Mouse (Mus musculus) spleen, adult 2 months (tissue): ENCODE results near the gene Vash1. TPM values are rescaled to one million over a fixed set of nuclear protein-coding genes. Genes with fewer than 3 reads are reported as not detected.

ENCODE experiments used
- DNase-seq, 2 experiments: peaks; one replicate each; pipeline versions ENCODE4 v3.0.0 to v3.0.0-alpha.2; 2012 to 2021; ENCODE audit warnings: low spot score in 2 of 2, low read depth in 1 of 2
- H3K27ac ChIP-seq: fragments of 200-500 bp; 2 replicates; pipeline ENCODE4 v1.5.1; 2012; ENCODE audit warnings: low read length, inconsistent platforms; ENCODE audit not compliant: insufficient read depth
- H3K27me3 ChIP-seq: fragments of 200-500 bp; 2 replicates; pipeline ENCODE4 v1.6.1; 2012; ENCODE audit warnings: mild to moderate bottlenecking, moderate library complexity, low read length, inconsistent platforms; ENCODE audit not compliant: control insufficient read depth, insufficient read depth
- H3K36me3 ChIP-seq: fragments of 200-500 bp; 2 replicates; pipeline ENCODE4 v1.6.1; 2012; ENCODE audit warnings: mild to moderate bottlenecking, low read length, inconsistent platforms; ENCODE audit not compliant: control insufficient read depth, insufficient read depth
- H3K4me1 ChIP-seq: fragments of 200-500 bp; 2 replicates; pipeline ENCODE4 v1.6.1; 2011; ENCODE audit warnings: inconsistent platforms; ENCODE audit not compliant: control insufficient read depth, insufficient read depth, insufficient read length
- H3K4me3 ChIP-seq: fragments of 200-500 bp; 2 replicates; pipeline ENCODE4 v1.5.1; 2011; ENCODE audit warnings: mild to moderate bottlenecking, inconsistent platforms; ENCODE audit not compliant: insufficient read depth, insufficient read length; ENCODE audit errors: extremely low read depth
- CTCF ChIP-seq: fragments of 200-500 bp; IDR thresholded peaks from 2 replicates; pipeline ENCODE4 v1.5.1; 2011; ENCODE audit warnings: mild to moderate bottlenecking, inconsistent platforms; ENCODE audit not compliant: insufficient read depth, insufficient read length, insufficient replicate concordance; ENCODE audit errors: extremely low read depth
- POLR2A ChIP-seq: fragments of 200-500 bp; IDR thresholded peaks from 2 replicates; pipeline ENCODE4 v1.6.1; 2011; ENCODE audit warnings: low read depth, low read length, inconsistent platforms
- WGBS: fragments of 180-500 bp; shearing (Covaris S2); methylation state at CpG from one replicate; pipeline ENCODE4 v1.1.7; 2018; 5-methylcytosine and 5-hydroxymethylcytosine counted together
- polyA plus RNA-seq: library from polyadenylated mRNA; depleted of rRNA; stranded (reverse); fragments of >200 nt; gene quantifications from 2 replicates; pipeline ENCODE4 v1.2.3, GENCODE M21; 2012

The Vash1 gene
- polyA plus RNA-seq, 1 experiment, result 1.1 TPM

DNA sequence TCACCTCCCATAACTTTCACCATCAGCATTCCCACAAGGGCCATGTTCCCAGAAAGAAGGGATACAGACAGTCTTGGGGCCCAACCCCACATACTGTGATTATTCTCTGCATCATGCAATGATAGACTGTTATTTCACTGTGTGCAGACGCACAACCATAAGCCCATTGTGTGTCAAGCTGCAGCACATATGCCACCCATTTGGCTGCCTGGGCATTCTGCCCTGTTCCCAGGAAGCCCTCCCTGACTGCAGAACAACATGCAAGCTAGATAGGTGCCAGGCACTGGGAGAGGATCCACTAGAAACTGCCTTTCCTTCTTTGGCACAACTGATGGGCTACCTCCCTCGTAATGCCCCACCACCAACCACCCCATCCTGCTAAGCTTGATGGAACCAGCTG lies 10.1 kb upstream of the Vash1 start:
- DNase-seq, result no peak
- TF ChIP-seq CTCF (no peak), POLR2A (no peak)
- Histone ChIP-seq H3K27me3 (no peaks in the 10 kb centered on the region), H3K36me3 (no peaks in the 10 kb centered on the region), H3K4me3 (no peak overlapping the region), H3K4me1 (no peaks in the 10 kb centered on the region), H3K27ac (no peak overlapping the region)
- WGBS, result 95% methylated on average over 2 of the region's 2 CpGs

DNA sequence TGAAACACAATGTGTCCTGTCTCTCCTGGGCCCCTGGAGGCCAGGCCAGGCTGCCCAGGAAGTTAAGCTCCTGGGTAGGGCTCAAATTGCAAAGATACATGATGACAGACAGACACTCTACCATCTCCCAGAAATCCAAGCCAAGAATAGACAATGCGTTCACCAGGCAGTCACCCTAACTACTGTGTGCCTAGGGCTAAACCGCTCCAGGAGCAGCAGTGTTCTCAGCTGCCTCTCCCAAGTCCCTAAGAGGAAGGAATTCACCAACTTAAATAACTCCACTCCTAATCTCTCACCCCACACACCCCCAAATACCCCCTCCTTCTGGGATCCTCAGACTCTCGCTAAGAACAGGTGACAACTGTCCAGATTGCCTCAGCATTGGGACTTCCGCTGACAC lies 6.4 kb upstream of the Vash1 start:
- H3K36me3 ChIP-seq, result no peaks in the 10 kb centered on the region
- DNase-seq, result no peak
- no peaks in the 10 kb centered on the region for H3K4me1 ChIP-seq
- 86% methylated on average over 4 of the region's 4 CpGs for WGBS
- H3K27ac ChIP-seq, result no peak overlapping the region
- no peak overlapping the region for H3K4me3 ChIP-seq
- H3K27me3 ChIP-seq, result no peaks in the 10 kb centered on the region
- TF ChIP-seq CTCF (no peak), POLR2A (no peak)

DNA sequence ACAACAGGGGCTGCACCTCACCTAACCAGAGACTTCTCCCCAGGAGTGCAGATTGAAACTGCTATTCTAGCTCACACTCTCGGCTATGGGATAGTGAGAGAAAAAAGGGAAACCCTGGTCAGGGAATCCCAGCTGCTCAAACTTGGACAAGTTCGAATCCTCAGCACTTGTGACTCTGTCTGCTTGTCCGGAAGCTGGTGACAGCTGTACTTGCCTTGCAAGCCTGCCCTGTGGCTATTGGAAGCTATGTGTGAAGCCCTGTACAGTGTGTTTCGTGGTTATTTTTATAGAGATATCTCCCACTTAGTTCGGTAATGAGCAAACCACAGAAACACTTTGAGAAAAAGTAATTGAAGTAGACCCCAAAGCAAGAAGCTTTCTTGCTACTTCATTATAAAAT lies 6.0 kb upstream of the Vash1 start:
- TF ChIP-seq CTCF (no peak), POLR2A (no peak)

DNA sequence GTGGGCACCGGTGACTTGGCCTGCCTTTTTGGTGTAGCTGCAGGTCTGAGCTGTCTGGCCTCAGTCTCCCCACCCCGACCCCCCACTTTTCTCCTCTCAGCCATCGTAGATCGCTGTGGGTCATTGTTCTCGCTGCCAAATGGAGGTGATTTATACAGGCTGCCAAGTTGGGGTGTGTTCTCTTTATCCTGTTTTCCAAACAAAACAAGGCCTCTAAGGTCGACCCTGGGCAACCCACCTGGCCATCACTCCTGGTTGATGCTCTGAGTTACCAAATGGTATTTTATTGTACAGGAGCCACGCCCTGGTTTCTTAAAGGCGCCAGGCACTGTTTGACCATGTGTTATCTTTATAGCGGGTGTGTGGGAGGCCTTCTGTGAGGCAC lies 1.0 kb downstream of the Vash1 start:
- Histone ChIP-seq H3K36me3 (no peaks in the 10 kb centered on the region), H3K4me1 (peaks cover 6% of the 10 kb centered on the region; the same call in 1 of the 2 replicates), H3K4me3 (peak overlapping the region; percentile 58; the same call in 1 of the 2 replicates), H3K27me3 (peaks cover 7% of the 10 kb centered on the region), H3K27ac (no peak overlapping the region)
- WGBS, result 19% methylated on average over 9 of the region's 9 CpGs
- TF ChIP-seq POLR2A, result no peak
- TF ChIP-seq CTCF, result no peak
- no peak for DNase-seq

More for the DNA sequence above, 6.0 kb upstream of the Vash1 start:
- no peaks in the 10 kb centered on the region for H3K27me3 ChIP-seq
- WGBS, result 48% methylated on average over 5 of the region's 5 CpGs
- no peaks in the 10 kb centered on the region for H3K4me1 ChIP-seq
- no peaks in the 10 kb centered on the region for H3K36me3 ChIP-seq
- H3K27ac ChIP-seq, result no peak overlapping the region
- no peak for DNase-seq
- H3K4me3 ChIP-seq, result no peak overlapping the region

DNA sequence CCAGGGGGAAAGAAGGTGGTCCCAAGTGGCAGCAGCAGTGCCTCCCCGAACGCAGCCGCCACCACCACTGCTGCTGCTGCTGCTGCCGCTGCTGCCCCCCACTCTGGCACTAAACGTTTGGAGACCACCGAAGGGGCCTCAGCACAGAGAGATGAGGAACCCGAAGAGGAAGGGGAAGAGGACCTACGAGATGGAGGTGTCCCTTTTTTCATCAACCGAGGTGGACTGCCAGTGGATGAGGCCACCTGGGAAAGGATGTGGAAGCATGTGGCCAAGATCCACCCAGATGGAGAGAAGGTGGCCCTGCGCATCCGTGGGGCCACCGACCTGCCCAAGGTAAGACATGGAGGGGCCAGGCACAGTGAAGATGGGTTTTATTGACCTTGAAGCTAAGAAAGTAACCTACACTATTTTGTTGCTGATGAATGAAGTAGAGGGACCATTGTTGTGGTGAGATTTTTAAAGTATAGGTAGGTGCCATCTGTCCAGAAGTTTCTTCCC lies 1.5 kb downstream of the Vash1 start:
- H3K27me3 ChIP-seq, result peaks cover 7% of the 10 kb centered on the region
- TF ChIP-seq POLR2A (no peak), CTCF (no peak)
- no peak overlapping the region for H3K27ac ChIP-seq
- no peak overlapping the region for H3K4me3 ChIP-seq
- no peak for DNase-seq
- peaks cover 6% of the 10 kb centered on the region; the same call in 1 of the 2 replicates for H3K4me1 ChIP-seq
- 53% methylated on average over 12 of the region's 12 CpGs for WGBS
- no peaks in the 10 kb centered on the region for H3K36me3 ChIP-seq

DNA sequence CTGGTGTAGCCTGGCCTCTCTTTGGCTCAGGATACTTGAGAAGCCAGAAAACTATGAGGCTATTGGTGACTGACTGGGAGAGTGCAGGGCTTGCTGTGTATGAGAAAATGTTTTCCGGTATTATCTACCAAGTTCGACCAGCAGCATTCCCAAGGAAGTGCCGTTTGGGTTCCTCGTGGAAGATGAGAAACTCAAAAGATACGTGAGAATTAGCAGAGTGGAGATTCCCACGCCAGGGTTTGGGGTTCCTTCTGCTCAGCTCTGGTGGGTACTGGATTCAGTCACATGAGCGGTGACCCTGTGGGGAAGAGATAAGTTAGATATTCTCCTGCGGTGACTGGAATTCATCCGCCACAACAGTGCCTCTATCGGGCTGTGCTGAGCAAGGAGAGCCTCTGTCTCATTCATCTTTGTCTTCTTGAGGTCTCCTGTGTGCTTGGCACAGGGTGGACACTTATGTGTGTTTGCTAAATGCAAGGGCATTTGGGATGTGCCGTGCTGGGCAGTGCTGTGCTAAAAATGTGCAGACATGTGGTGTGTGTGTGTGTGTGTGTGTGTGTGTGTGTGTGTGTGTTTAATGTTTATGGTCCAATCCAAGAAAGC lies 2.2 kb downstream of the Vash1 start:
- WGBS, result 54% methylated on average over 11 of the region's 11 CpGs
- Histone ChIP-seq H3K4me3 (no peak overlapping the region), H3K27me3 (peaks cover 7% of the 10 kb centered on the region), H3K4me1 (peaks cover 6% of the 10 kb centered on the region; the same call in 1 of the 2 replicates), H3K36me3 (no peaks in the 10 kb centered on the region), H3K27ac (no peak overlapping the region)
- TF ChIP-seq POLR2A, result no peak
- no peak for TF ChIP-seq CTCF
- DNase-seq, result no peak

DNA sequence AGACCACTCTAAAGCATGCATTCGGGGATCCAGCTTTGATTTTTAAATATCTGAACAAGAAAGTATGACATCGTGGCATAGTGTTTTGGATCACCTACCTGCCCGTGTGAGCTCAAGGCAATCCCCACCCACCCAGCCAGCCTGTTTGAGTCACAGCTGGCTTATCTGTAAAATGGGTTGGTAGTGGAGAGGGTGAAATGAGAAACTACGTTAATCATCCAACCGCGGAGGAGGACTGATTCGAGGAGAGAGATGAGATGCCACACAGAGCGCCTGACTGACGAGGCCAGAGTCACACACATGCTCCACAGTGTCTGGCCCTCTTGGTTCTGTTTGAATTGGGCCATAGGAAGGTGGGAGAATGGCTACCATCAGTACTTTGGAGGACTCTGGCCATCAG lies 3.1 kb downstream of the Vash1 start:
- no peak for DNase-seq
- no peak overlapping the region for H3K4me3 ChIP-seq
- TF ChIP-seq POLR2A (no peak), CTCF (no peak)
- WGBS, result 86% methylated on average over 9 of the region's 9 CpGs
- peaks cover 7% of the 10 kb centered on the region for H3K27me3 ChIP-seq
- peaks cover 6% of the 10 kb centered on the region; the same call in 1 of the 2 replicates for H3K4me1 ChIP-seq
- H3K36me3 ChIP-seq, result no peaks in the 10 kb centered on the region
- H3K27ac ChIP-seq, result no peak overlapping the region
